Mouse (Mus musculus) spleen, adult 2 months (tissue): ENCODE data around the gene Olfr315.

Experiments used
- CTCF ChIP-seq: fragments of 200-500 bp; IDR thresholded peaks from 2 replicates; pipeline ENCODE4 v1.5.1; 2011; ENCODE audit warnings: mild to moderate bottlenecking, inconsistent platforms; ENCODE audit not compliant: insufficient read depth, insufficient read length, insufficient replicate concordance; ENCODE audit errors: extremely low read depth
- POLR2A ChIP-seq: fragments of 200-500 bp; IDR thresholded peaks from 2 replicates; pipeline ENCODE4 v1.6.1; 2011; ENCODE audit warnings: low read depth, low read length, inconsistent platforms

GRCm38 (mm10) chr11:58829764-58830163, 56.8 kb downstream of the Olfr315 start:
- TF ChIP-seq POLR2A, result no peak
- TF ChIP-seq CTCF, result no peak
